Mouse (Mus musculus): Measurements from ENCODE around the gene Trip4. TPM values are rescaled to one million over a fixed set of nuclear protein-coding genes. Genes with fewer than 3 reads are reported as not detected.

Trip4 gene
- polyA plus RNA-seq, 1 experiment = 12.8 TPM

DNA sequence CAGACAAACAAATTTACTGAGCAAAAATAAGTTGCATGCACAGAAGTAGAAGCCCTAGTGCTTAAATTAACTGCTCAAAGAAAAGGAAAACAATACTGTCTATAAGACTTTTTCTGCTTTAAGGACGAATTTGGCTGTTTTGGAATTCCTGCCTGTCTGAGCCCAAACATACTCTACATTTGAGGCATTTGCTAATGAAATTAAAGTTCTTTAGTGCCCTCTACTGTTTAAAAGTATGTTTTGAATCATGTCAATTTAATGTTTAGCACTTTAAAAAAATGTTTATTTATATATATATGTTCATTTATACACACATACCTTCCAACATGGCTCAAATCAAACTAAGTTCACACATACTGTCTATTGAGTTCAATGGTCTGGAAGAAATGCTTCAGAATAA, 58.4 kb downstream of the Trip4 start:
- 16% methylated on average over 1 of the region's 1 CpGs for WGBS
- Histone ChIP-seq H3K4me1 (ENCODE audit: control insufficient read depth, insufficient read depth, low read length) (no peaks in the 10 kb centered on the region; the same call in 1 of the 2 replicates), H3K27ac (ENCODE audit: control insufficient read depth, insufficient read depth, low read depth, low read length, poor library complexity) (no peak overlapping the region), H3K4me3 (replicated peaks; ENCODE audit: control insufficient read depth, low read depth, low read length) (no peak overlapping the region)
- TF ChIP-seq CTCF (IDR thresholded peaks at IDR 0.05; ENCODE audit: control insufficient read depth, insufficient read depth, low read length) (no peak), POLR2A (IDR thresholded peaks at IDR 0.05; ENCODE audit: borderline replicate concordance, control insufficient read depth, low read depth, low read length) (no peak)

DNA sequence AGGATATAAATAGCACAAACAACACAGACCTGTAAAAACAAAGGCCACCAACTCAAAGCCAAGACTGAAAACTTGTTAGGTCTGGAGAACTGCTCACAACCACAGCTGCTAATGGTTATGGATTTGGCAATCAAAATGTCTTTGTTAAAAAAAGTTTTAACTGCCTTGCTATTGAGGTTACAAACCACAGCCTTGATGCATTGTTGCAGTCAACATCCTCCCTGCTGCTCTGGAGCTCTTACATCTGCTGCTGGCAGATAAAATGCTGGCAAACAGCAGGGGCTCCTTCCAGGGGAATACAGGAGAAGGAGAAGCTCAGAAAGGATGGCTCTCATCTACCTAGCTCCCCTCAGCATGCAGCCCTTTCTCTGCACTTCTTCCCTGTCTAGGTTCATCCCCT, 60.4 kb downstream of the Trip4 start:
- H3K27ac ChIP-seq (ENCODE audit: control insufficient read depth, insufficient read depth, low read depth, low read length, poor library complexity) = no peak overlapping the region
- H3K4me1 ChIP-seq (ENCODE audit: control insufficient read depth, insufficient read depth, low read length) = no peaks in the 10 kb centered on the region; the same call in 1 of the 2 replicates
- no peak overlapping the region for H3K4me3 ChIP-seq (replicated peaks; ENCODE audit: control insufficient read depth, low read depth, low read length)
- TF ChIP-seq CTCF (IDR thresholded peaks at IDR 0.05; ENCODE audit: control insufficient read depth, insufficient read depth, low read length) = no peak
- TF ChIP-seq POLR2A (IDR thresholded peaks at IDR 0.05; ENCODE audit: borderline replicate concordance, control insufficient read depth, low read depth, low read length) = no peak

DNA sequence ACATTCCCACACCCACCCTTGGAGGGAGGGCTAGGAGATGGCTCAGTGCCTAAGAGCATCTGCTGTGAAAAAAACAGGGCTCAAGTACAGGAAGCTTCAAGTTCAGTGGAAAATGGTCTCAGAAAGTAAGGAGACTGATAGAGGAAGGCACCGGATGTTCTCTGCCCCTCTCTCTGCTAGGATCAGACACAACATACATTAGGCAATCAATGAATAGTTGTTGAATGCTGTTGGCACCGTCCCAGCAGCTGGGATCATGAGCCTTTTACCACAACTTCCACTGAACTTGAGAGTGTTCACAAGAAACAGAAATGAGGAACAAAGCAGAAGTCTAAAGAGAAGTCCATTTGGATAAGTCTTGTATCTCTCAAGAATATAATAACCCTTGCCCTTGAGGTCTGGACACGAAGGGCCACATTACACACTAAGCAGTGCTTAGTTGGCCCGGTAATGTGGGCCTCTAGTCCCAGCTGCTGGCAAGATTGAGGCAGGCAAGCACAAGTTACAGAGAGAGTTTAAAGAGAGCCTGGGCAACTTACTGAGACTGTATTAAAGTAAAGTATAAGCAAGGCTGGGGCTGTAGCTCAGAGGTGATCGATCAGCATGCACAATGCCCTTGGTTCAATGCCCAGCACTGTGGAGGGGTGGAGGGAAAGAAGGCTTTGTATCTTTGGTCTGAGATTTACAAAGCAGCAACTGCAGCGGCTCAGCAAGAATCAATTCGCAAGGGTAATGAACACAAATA, 64.0 kb downstream of the Trip4 start:
- TF ChIP-seq POLR2A (IDR thresholded peaks at IDR 0.05; ENCODE audit: borderline replicate concordance, control insufficient read depth, low read depth, low read length) (no peak), CTCF (IDR thresholded peaks at IDR 0.05; ENCODE audit: control insufficient read depth, insufficient read depth, low read length) (no peak)
- 44% methylated on average over 7 of the region's 7 CpGs for WGBS
- H3K27ac ChIP-seq (ENCODE audit: control insufficient read depth, insufficient read depth, low read depth, low read length, poor library complexity) = no peak overlapping the region
- H3K4me1 ChIP-seq (ENCODE audit: control insufficient read depth, insufficient read depth, low read length) = no peaks in the 10 kb centered on the region; the same call in 1 of the 2 replicates
- H3K4me3 ChIP-seq (replicated peaks; ENCODE audit: control insufficient read depth, low read depth, low read length) = no peak overlapping the region

- Histone ChIP-seq H3K4me1 (ENCODE audit: control insufficient read depth, insufficient read depth, low read length) (no peaks in the 10 kb centered on the region; the same call in 1 of the 2 replicates), H3K27ac (ENCODE audit: control insufficient read depth, insufficient read depth, low read depth, low read length, poor library complexity) (no peak overlapping the region), H3K4me3 (replicated peaks; ENCODE audit: control insufficient read depth, low read depth, low read length) (no peak overlapping the region)
- TF ChIP-seq CTCF (IDR thresholded peaks at IDR 0.05; ENCODE audit: control insufficient read depth, insufficient read depth, low read length) (no peak), POLR2A (IDR thresholded peaks at IDR 0.05; ENCODE audit: borderline replicate concordance, control insufficient read depth, low read depth, low read length) (no peak)
- 100% methylated on average over 1 of the region's 1 CpGs for WGBS
Measured at GRCm38 (mm10) chr9:65839841-65840240, 68.8 kb downstream of the Trip4 start.

DNA sequence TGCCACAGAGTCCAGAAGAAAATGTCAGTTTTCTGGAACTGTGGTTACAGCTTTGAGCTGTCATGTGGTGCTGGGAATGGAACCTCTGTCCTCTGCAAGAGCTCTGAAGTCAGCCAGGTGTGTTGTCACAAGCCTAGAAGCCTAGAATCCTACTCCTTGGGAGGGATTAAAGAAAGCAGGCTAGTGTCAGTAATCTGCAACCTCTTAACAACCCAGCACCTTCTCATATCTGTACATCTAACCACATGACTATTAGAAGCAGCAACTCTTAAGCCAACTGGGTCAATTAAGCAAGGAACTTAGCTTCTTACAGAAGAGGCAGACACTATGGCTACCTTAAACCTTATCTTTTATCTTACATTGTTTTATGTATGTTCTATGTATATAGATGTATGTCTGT, 71.7 kb downstream of the Trip4 start:
- no peaks in the 10 kb centered on the region for H3K4me1 ChIP-seq (ENCODE audit: control insufficient read depth, insufficient read depth, low read length)
- no peak for TF ChIP-seq POLR2A (IDR thresholded peaks at IDR 0.05; ENCODE audit: borderline replicate concordance, control insufficient read depth, low read depth, low read length)

GRCm38 (mm10) chr9:65834628-65835354, 73.8 kb downstream of the Trip4 start:
- Histone ChIP-seq H3K4me3 (replicated peaks; ENCODE audit: control insufficient read depth, low read depth, low read length) (no peak overlapping the region), H3K4me1 (ENCODE audit: control insufficient read depth, insufficient read depth, low read length) (no peaks in the 10 kb centered on the region), H3K27ac (ENCODE audit: control insufficient read depth, insufficient read depth, low read depth, low read length, poor library complexity) (no peak overlapping the region)
- WGBS = 80% methylated on average over 10 of the region's 10 CpGs
- no peak for TF ChIP-seq POLR2A (IDR thresholded peaks at IDR 0.05; ENCODE audit: borderline replicate concordance, control insufficient read depth, low read depth, low read length)
- no peak for TF ChIP-seq CTCF (IDR thresholded peaks at IDR 0.05; ENCODE audit: control insufficient read depth, insufficient read depth, low read length)

More for the DNA sequence above, 71.7 kb downstream of the Trip4 start:
- Histone ChIP-seq H3K27ac (ENCODE audit: control insufficient read depth, insufficient read depth, low read depth, low read length, poor library complexity) (no peak overlapping the region), H3K4me3 (replicated peaks; ENCODE audit: control insufficient read depth, low read depth, low read length) (no peak overlapping the region)

DNA sequence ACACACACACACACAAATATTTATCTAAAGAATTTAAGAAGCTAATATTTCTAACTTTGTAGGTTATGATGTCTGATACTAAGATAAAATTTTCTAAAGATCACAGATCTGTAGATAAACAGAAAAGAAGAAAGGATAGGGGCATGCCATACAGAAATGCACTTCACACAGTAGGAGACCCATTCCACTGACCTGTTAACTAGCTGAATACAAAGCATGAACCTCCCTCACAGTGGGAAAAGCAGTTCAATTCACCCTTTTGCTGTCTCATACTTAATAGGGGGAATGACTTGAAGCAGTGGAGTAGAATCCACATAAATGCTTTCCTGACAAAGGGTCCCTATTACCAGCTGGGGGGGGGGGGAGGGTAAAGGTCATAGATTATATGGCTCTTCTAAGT, 75.0 kb downstream of the Trip4 start:
- TF ChIP-seq CTCF (IDR thresholded peaks at IDR 0.05; ENCODE audit: control insufficient read depth, insufficient read depth, low read length) = no peak
- no peak for TF ChIP-seq POLR2A (IDR thresholded peaks at IDR 0.05; ENCODE audit: borderline replicate concordance, control insufficient read depth, low read depth, low read length)
- H3K27ac ChIP-seq (ENCODE audit: control insufficient read depth, insufficient read depth, low read depth, low read length, poor library complexity) = no peak overlapping the region
- no peaks in the 10 kb centered on the region for H3K4me1 ChIP-seq (ENCODE audit: control insufficient read depth, insufficient read depth, low read length)
- no peak overlapping the region for H3K4me3 ChIP-seq (replicated peaks; ENCODE audit: control insufficient read depth, low read depth, low read length)

- no peak overlapping the region for H3K27ac ChIP-seq (ENCODE audit: control insufficient read depth, insufficient read depth, low read depth, low read length, poor library complexity)
- no peaks in the 10 kb centered on the region for H3K4me1 ChIP-seq (ENCODE audit: control insufficient read depth, insufficient read depth, low read length)
- no peak overlapping the region for H3K4me3 ChIP-seq (replicated peaks; ENCODE audit: control insufficient read depth, low read depth, low read length)
- WGBS = 75% methylated on average over 2 of the region's 2 CpGs
- TF ChIP-seq POLR2A (IDR thresholded peaks at IDR 0.05; ENCODE audit: borderline replicate concordance, control insufficient read depth, low read depth, low read length) (no peak), CTCF (IDR thresholded peaks at IDR 0.05; ENCODE audit: control insufficient read depth, insufficient read depth, low read length) (no peak)
Measured at GRCm38 (mm10) chr9:65833230-65833629, 75.4 kb downstream of the Trip4 start.
